Mouse (Mus musculus) ovary, postnatal 14 days (tissue): ENCODE data around the gene Sh3kbp1.

Experiments
- DNase-seq: peaks from one replicate; pipeline ENCODE4 v3.0.0; 2022; ENCODE audit warnings: low spot score

The Sh3kbp1 gene

GRCm38 (mm10) chrX:159839786-159840185, 212.7 kb downstream of the Sh3kbp1 start:
- no peak for DNase-seq

GRCm38 (mm10) chrX:159840225-159840624, 213.2 kb downstream of the Sh3kbp1 start:
- DNase-seq, result no peak

DNA sequence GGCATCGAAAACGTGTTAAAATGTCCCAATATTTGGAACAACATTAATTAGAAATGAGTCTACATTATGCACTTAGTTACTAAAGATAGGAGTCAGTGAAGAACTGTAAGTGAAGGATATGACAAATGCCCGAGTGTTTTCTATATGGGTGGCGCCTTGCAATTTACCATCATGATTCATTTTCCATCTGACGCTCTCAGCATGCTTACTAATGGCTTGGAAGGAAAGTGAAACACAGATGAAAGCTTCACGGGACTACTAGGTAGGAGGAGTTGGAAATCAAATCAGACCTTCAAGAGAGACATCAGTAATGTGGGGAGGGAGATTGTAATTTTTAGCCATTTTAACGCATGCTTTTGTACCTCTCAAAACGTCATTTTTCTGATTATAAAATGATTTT, 223.7 kb downstream of the Sh3kbp1 start:
- DNase-seq, result no peak

GRCm38 (mm10) chrX:159856866-159857265, 229.8 kb downstream of the Sh3kbp1 start:
- DNase-seq, result no peak

DNA sequence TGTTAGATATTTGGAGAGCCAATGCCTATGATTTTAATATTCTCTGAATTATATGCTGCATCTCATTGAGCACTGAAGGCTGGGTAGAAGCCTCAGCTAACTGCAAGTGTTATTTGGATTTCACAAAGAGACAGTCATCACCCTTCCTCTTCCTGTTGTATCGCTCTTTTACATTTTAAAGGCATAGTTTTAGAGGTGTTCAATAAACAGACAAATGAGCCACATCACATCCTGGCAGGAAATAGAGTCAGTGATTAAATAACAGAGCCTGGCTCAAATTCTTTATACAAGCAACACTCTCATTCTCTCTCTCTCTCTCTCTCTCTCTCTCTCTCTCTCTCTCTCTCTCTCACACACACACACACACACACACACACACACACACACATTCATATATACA, 231.1 kb downstream of the Sh3kbp1 start:
- DNase-seq, result no peak

GRCm38 (mm10) chrX:159860841-159861530, 233.9 kb downstream of the Sh3kbp1 start:
- no peak for DNase-seq

DNA sequence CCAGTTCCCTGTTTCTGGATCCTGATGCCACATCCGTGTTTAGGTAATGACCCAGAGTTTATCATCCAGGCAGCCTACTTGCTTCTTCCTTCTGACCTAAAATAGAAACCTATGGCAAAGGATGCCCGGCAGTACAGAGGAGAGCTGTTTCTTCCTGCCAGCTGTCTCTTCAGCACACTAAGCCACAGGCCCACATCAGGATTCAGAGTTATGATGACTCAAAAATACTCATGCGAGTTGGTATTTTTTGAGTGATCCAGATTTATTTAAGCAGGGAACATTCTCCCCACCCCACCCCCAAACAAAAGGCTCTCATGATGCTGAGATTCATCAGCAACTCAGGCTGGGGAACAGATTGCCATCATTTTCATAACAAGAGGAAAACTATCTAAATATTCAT, 240.6 kb downstream of the Sh3kbp1 start:
- no peak for DNase-seq

DNA sequence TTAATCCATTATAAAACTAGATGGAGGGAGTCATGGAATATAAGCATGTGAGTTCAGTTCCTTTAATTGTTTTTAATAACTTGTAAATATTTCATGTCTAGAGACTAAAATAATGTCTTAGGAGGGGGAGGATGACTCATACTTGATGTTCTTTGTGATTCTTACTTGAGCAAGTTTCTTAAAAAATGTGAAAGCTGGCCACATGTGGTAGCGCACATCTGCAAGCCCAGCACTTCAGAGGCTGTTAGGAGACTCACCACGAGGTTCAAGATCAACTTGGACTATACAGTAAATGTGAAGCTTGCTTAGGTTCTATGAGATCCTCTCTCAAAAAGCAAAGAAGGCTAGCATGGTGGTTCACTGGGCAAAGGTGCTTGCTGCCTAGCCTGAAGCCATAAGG, 245.4 kb downstream of the Sh3kbp1 start:
- DNase-seq, result no peak

DNA sequence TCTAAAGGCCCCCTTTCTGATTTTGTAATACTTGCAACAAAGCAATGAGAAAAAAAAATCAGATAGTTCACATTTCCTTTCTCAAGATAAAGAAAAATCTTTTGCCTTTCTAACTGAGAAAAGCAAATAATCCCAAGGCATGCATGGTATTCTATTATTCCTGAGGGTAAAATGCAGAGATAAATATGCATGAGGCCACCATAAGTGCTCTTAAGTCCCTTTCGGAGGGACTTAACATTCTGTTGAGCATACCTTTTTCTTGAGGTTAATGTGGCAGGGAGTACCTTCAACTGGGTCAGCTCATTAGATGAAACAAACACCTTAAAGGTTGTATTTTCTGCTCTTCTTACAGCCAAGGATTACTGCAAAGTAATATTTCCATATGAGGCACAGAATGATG, 250.7 kb downstream of the Sh3kbp1 start:
- no peak for DNase-seq

DNA sequence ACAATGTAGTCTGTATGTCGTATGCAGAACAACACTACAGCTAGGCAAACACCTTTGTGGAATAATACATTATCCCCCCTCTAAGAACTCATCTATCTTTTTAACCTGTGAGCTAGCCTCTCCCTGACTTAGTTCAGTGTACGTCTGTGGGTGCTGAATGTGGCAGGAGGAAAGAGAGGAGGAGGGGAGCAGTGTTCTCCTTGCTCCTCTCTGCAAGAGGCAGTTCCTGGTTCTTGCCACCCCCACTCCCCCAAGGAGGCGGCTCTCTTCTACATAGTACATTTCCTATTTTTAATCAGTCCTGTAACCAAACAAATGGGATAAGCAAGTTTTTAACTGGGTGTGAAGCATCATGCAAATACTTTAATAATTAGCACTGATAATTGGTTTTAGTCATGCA, 252.4 kb downstream of the Sh3kbp1 start:
- no peak for DNase-seq

GRCm38 (mm10) chrX:159881576-159881975, 254.5 kb downstream of the Sh3kbp1 start:
- DNase-seq, result no peak

GRCm38 (mm10) chrX:159896536-159896935, 269.5 kb downstream of the Sh3kbp1 start:
- no peak for DNase-seq

DNA sequence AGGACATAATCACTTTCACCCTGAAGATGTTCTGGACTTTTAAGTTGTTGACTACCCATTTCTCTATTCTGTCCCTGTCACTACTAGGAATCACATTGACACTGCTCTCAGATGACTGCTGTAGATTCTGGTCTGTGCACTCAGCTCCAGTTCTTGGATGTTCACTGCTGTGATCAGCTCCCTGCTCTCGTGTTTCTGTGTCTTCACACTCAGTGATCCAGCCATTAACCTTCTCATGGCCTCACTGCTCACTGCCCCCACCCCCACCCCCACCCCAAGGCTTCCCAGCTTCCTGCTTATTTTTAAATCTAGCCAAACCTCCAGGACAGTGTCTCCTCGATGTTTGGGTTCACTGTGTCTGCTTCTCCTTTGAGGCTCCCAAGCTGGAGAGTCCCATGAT, 271.0 kb downstream of the Sh3kbp1 start:
- no peak for DNase-seq

GRCm38 (mm10) chrX:159899121-159899520, 272.0 kb downstream of the Sh3kbp1 start:
- no peak for DNase-seq

GRCm38 (mm10) chrX:159903421-159903820, 276.3 kb downstream of the Sh3kbp1 start:
- no peak for DNase-seq

DNA sequence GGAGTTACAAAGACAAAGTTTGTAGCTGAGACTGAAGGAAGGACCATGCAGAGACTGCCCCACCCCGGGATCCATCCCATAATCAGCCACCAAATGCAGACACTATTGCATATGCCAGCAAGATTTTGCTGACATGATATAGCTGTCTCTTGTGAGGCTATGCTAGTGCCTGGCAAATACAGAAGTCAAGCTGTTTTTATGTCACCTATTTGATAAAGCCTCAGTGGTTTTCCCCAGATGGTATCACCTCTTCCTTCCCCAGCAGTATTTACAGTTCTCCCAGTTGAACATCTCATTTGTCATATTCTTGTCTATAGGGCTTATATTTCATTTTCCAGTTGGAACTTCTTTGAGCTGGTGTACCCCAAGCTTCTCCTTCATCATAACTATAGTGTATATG, 280.6 kb downstream of the Sh3kbp1 start:
- DNase-seq, result no peak

DNA sequence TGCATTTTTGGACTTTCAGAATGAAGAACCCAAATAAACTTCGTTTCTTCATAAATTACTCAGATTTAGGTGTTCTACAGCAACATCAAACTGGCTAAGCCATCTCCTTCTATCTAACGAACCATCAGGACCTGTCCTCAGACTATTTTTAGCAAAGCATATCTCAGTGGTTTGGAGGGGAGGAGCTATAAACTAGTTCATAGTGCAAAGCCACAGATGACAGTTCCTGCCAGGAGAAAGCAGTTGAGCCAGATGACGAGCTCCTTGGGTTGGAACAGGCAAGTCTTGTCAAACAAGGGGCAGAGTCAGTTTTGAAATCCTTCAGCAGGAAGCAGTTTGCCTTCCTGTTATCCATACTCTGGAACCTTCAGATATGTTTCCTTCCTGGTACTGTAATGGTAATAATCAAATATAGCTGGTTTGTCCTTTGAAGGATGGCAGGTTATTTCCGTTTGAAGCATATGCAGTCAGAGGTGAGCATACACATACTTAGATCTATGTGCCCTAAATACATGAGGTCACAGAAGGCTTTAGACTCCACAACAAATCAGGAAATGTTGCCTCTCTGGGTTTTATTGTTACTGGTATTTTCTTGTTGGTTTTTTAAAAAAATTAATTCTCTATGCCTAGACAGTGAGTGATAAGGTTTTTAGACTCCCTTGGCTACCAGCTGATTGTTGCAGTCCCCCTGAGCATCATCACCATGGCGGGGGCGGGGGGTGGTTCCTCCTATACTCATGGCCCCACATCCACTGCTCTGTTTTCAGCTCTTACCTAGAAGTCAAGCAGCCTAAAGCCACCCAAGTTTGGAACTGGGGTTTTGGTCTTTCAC, 282.6 kb downstream of the Sh3kbp1 start:
- no peak for DNase-seq

- DNase-seq, result no peak
These were observed 283.5 kb downstream of the Sh3kbp1 start for GRCm38 (mm10) chrX:159910600-159910999.

DNA sequence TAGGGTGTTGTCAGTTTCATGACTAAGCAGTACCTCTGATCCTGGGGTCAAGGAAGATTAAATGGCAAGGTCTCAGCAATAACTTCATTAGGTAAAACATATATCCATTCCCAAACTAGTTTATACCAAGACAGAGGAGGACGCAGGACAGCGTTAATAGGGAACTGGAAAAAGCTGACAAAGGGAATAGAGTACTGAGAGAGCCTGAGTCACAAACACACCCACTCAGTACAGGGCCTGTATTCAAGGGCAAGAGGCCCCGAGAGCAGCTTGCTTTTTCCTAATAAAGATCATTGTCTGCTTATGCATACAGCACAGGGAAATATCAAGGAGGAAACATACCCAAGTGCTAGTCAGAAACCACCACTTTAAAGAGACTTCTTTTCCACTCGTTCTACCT, 284.5 kb downstream of the Sh3kbp1 start:
- no peak for DNase-seq

DNA sequence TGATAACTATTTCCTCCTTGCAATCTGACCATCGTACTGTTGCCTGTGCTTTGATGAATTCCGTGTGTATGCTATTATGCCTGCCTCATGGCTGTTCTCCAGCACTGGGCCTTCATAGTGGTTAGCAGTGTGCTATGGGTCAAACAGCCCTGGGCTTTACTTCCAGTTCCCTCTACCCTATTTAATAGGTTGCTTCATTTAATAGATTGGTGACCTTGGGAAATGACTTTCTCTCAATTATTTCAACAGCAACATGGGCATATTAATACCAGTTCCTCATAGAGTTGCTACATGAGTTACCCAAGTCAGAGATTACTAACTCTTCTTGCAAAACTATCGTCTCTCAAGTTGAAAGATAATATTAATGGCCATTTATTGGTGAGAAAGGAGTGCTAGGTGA, 285.0 kb downstream of the Sh3kbp1 start:
- no peak for DNase-seq

DNA sequence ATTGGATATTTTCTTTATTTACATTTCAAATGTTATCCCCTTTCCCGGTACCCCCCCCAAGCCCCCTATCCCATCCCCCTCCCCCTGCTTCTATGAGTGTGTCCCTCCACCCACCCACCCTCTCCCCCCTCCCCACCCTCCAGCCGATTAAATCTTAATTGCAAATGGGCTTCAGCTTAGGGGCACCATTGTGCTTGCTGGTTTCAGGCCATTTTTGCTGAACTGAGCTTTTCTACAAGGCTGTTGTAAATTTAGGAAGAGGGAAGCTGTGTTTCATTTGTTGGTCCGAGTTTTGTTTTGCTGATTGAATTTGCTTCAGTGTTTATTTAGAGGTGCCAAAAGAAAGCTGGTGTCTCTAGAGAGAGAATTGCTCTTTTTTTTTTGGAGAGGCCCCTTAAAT, 286.4 kb downstream of the Sh3kbp1 start:
- DNase-seq, result no peak

DNA sequence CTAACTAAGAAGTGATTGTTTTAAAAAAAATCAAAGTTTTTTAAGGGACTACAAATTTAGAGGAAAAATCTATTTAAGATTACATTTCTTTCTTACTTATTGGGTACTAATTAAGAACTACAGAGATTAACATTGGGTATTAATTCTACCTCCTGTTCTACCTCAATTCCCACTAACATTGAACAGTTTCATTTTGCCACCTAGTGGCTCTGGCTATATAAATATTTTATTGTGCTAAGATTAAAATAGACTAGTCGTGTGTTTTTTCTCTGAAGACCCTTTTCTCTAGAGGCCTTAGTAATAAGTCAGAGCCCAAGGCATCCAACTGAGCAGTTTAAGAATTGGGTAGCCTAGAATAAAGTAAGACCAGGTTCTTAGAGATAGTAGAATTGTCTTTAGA, 288.1 kb downstream of the Sh3kbp1 start:
- DNase-seq, result no peak

DNA sequence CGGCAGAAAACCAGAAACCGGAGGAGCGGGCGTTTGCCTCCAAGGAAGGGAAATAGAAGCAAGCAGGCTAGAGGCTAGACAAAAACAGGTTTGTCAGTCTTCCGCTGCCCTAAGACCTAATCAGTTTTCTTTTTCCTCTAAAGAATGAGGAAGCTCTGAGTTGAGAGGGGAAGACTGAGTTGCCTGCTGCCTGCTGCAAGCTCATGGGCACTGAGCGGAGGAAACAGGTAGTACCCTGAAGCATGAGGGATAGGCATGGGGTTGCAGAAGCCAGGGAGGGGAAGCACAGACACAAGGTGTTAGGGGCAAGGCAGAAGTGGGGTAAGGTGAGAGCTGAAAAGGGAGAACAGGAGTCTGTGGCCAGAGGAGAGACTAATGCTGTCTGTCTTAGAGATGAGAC, 297.7 kb downstream of the Sh3kbp1 start:
- no peak for DNase-seq

DNA sequence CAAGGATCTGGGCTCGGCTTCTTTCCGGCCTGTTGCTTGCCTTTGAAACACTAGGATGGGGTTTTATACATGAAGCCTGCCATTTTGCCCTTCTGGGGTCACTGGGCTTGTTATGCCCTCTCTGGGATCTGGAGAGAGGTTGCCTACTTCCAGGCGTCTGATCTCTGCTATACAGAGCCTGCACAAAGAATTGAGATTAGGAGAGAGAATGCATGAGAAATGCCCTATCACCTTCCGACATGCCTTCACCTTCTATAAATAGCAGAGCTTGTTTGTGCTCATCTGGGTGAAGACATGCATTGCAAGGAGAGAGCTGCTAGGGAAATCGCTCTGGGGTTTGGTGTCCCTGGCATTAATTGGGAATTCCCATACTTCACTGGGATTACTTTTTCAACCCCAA, 301.1 kb downstream of the Sh3kbp1 start:
- no peak for DNase-seq
